Mouse (Mus musculus) heart, embryonic 11.5 days (tissue): ENCODE measurements around the gene Tnr. TPM values are rescaled to one million over a fixed set of nuclear protein-coding genes. Genes with fewer than 3 reads are reported as not detected.

Experiments used
- ATAC-seq: fragments of 200-750 bp; cut with Nextera tagmentation; replicated peaks from 2 replicates; pipeline ENCODE4 v1.8.0; 2017; ENCODE audit warnings: moderate library complexity; ENCODE audit not compliant: insufficient number of reproducible peaks, low FRiP score, low TSS enrichment
- H3K27ac ChIP-seq: fragments of 300-500 bp; sonication (generic); 2 replicates; pipeline ENCODE4 v1.5.1; 2014; ENCODE audit warnings: mild to moderate bottlenecking, low read depth, low read length
- H3K27me3 ChIP-seq: fragments of 300-500 bp; sonication (generic); 2 replicates; pipeline ENCODE4 v1.6.1; 2014; ENCODE audit warnings: mild to moderate bottlenecking, low read length, mixed read lengths; ENCODE audit not compliant: control insufficient read depth, insufficient read depth
- H3K36me3 ChIP-seq: fragments of 300-500 bp; sonication (generic); 2 replicates; pipeline ENCODE4 v1.6.1; 2014; ENCODE audit warnings: mild to moderate bottlenecking, low read length, moderate library complexity, mixed read lengths; ENCODE audit not compliant: control insufficient read depth, insufficient read depth
- H3K4me1 ChIP-seq: fragments of 300-500 bp; sonication (generic); 2 replicates; pipeline ENCODE4 v1.6.1; 2014; ENCODE audit warnings: low read length; ENCODE audit not compliant: control insufficient read depth, insufficient read depth
- H3K4me2 ChIP-seq: fragments of 300-500 bp; sonication (generic); 2 replicates; pipeline ENCODE4 v1.6.1; 2014; ENCODE audit warnings: mild to moderate bottlenecking, moderate library complexity
- H3K4me3 ChIP-seq: fragments of 300-500 bp; sonication (generic); 2 replicates; pipeline ENCODE4 v1.5.1; 2014; ENCODE audit warnings: low read depth, low read length
- H3K9ac ChIP-seq: fragments of 300-500 bp; sonication (generic); 2 replicates; pipeline ENCODE4 v1.6.1; 2014; ENCODE audit warnings: mild to moderate bottlenecking, low read depth, low read length, moderate library complexity
- H3K9me3 ChIP-seq: fragments of 300-500 bp; sonication (generic); replicated peaks from 2 replicates; pipeline ENCODE4 v1.6.1; 2016; ENCODE audit warnings: low read length; ENCODE audit not compliant: control insufficient read depth
- WGBS: fragments of 180-500 bp; shearing (Covaris S2); extraction: QIAGEN DNeasy Blood & Tissue Kit; methylation state at CpG from one replicate; pipeline ENCODE4 v1.1.7; 2014; ENCODE audit not compliant: insufficient replicate concordance; 5-methylcytosine and 5-hydroxymethylcytosine counted together
- polyA plus RNA-seq: library from polyadenylated mRNA; unstranded; fragments of >200 nt; fragmentation: Nextera tagmentation; extraction: Ambion mirVana; gene quantifications from 2 replicates; pipeline ENCODE4 v1.2.1, GENCODE M21; 2014

The Tnr gene
- polyA plus RNA-seq, 1 experiment from 2014 or later, result 0.33 TPM

DNA sequence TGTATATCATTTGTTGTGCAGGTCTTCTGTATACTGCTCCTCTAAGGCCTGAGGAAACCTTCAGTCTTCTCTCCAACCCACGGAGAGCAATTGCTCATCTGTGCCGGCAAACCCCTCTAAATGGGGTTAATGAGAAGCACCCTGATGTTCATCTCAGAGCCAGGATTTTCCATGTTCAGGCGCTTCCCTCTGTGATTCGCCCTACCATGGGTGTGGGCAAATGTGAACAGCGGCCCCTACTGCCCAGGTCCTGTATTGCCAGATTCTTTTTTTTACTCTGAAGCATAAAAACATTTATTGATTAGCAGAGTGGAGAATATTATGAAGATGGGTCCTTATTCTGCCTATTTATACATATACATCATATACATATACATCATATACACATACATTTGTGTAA is 260.3 kb downstream of the Tnr start:
- no peak overlapping the region for H3K4me3 ChIP-seq
- no peaks in the 10 kb centered on the region for H3K9me3 ChIP-seq
- H3K27ac ChIP-seq, result no peak overlapping the region
- no peak overlapping the region for H3K4me2 ChIP-seq
- no peak overlapping the region for H3K9ac ChIP-seq
- no peaks in the 10 kb centered on the region for H3K27me3 ChIP-seq
- no peak for ATAC-seq
- H3K4me1 ChIP-seq, result no peaks in the 10 kb centered on the region
- H3K36me3 ChIP-seq, result no peaks in the 10 kb centered on the region
- 38% methylated on average over 5 of the region's 5 CpGs for whole genome bisulfite sequencing

DNA sequence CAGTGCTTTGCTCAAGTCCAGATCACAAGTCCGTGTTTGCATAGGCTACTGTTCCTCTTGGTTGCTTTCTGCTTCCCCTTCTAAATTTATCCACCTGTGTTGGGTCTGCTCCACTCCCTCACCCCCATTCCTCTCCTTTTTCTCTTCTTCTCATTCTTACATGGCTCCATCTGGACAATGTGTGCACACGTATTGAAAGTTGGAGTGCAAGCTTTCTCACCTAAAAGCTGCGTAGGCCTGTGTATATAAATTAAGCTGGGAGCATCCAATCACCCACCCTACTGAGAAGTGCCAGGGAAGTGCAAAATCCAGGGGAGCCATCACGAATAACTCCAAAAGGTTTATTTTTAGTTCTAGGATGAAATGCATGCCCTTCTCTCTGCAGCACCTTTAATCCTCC is 264.7 kb downstream of the Tnr start:
- Histone ChIP-seq H3K27me3 (no peaks in the 10 kb centered on the region), H3K4me2 (no peak overlapping the region), H3K4me1 (no peaks in the 10 kb centered on the region), H3K36me3 (no peaks in the 10 kb centered on the region), H3K27ac (no peak overlapping the region), H3K9ac (no peak overlapping the region), H3K4me3 (no peak overlapping the region), H3K9me3 (no peaks in the 10 kb centered on the region)
- 65% methylated on average over 4 of the region's 4 CpGs for WGBS
- ATAC-seq, result no peak

GRCm38 (mm10) chr1:159792546-159792945 is 269.0 kb downstream of the Tnr start:
- H3K27ac ChIP-seq, result no peak overlapping the region
- no peak overlapping the region for H3K9ac ChIP-seq
- 91% methylated on average over 2 of the region's 2 CpGs for WGBS
- H3K9me3 ChIP-seq, result no peaks in the 10 kb centered on the region
- no peak overlapping the region for H3K4me3 ChIP-seq
- ATAC-seq, result no peak
- no peak overlapping the region for H3K4me2 ChIP-seq
- no peaks in the 10 kb centered on the region for H3K36me3 ChIP-seq
- no peaks in the 10 kb centered on the region for H3K27me3 ChIP-seq
- no peaks in the 10 kb centered on the region for H3K4me1 ChIP-seq

- H3K36me3 ChIP-seq, result no peaks in the 10 kb centered on the region
- no peak overlapping the region for H3K27ac ChIP-seq
- H3K9ac ChIP-seq, result no peak overlapping the region
- no peak overlapping the region for H3K4me3 ChIP-seq
- no peaks in the 10 kb centered on the region for H3K27me3 ChIP-seq
- ATAC-seq, result no peak
- H3K9me3 ChIP-seq, result no peaks in the 10 kb centered on the region
- H3K4me2 ChIP-seq, result no peak overlapping the region
- 71% methylated on average over 2 of the region's 2 CpGs for WGBS
- H3K4me1 ChIP-seq, result no peaks in the 10 kb centered on the region
Observed at GRCm38 (mm10) chr1:159796021-159796420, 272.5 kb downstream of the Tnr start.

- Histone ChIP-seq H3K27me3 (no peaks in the 10 kb centered on the region), H3K9me3 (no peaks in the 10 kb centered on the region), H3K4me1 (no peaks in the 10 kb centered on the region), H3K27ac (no peak overlapping the region), H3K4me3 (no peak overlapping the region), H3K9ac (no peak overlapping the region), H3K36me3 (no peaks in the 10 kb centered on the region), H3K4me2 (no peak overlapping the region)
- 83% methylated on average over 5 of the region's 5 CpGs for WGBS
- no peak for ATAC-seq
Observed at GRCm38 (mm10) chr1:159800366-159800765, 276.8 kb downstream of the Tnr start.

DNA sequence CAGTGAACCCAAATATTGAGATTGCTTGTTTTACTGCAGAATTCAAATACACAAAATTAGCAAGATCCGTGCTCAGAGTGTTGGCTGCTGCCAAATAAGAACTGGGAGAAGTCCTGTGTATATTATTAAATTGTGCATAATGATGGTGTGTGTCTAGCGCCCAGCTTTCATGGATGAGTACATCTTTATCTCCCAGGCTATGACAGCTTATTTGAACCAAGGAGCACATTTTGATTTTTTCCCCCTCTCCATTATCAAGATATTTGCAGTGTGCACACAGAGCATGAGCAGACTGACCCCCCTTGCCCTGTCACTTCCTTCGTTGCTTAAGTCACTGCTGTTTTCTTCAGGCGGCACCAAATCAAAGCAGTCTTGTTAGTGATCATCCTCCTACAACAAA is 278.2 kb downstream of the Tnr start:
- 64% methylated on average over 4 of the region's 4 CpGs for WGBS
- Histone ChIP-seq H3K4me1 (no peaks in the 10 kb centered on the region), H3K27ac (no peak overlapping the region), H3K4me3 (no peak overlapping the region), H3K9ac (no peak overlapping the region), H3K27me3 (no peaks in the 10 kb centered on the region), H3K9me3 (no peaks in the 10 kb centered on the region), H3K36me3 (no peaks in the 10 kb centered on the region), H3K4me2 (no peak overlapping the region)
- no peak for ATAC-seq

- no peak for ATAC-seq
- Histone ChIP-seq H3K36me3 (no peaks in the 10 kb centered on the region), H3K4me2 (no peak overlapping the region), H3K27me3 (no peaks in the 10 kb centered on the region), H3K4me3 (no peak overlapping the region), H3K27ac (no peak overlapping the region), H3K9ac (no peak overlapping the region), H3K9me3 (no peaks in the 10 kb centered on the region), H3K4me1 (no peaks in the 10 kb centered on the region)
Observed at GRCm38 (mm10) chr1:159803711-159804110, 280.1 kb downstream of the Tnr start.

DNA sequence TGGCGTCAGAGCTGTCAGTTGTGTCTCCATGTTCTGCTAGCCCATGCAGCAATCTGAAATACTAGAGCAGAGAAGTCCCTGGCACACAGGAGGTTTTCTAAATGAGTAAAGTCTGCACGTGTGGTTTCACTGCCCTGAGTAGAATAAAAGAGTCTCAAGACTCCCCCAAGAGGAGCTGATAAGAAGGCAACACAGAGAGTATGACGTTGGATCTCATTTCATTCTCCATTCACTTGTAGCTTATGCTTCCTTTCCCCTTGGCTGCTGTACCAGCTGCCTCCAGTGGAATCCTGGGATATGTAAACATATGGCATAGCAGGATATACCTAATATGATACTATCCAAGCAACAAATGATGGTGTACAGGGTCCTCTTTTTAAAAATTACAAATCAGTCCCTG is 285.9 kb downstream of the Tnr start:
- no peaks in the 10 kb centered on the region for H3K36me3 ChIP-seq
- no peak overlapping the region for H3K4me3 ChIP-seq
- H3K4me2 ChIP-seq, result no peak overlapping the region
- 33% methylated on average over 3 of the region's 3 CpGs for WGBS
- no peaks in the 10 kb centered on the region for H3K4me1 ChIP-seq
- H3K27ac ChIP-seq, result no peak overlapping the region
- no peaks in the 10 kb centered on the region for H3K27me3 ChIP-seq
- ATAC-seq, result no peak
- H3K9ac ChIP-seq, result no peak overlapping the region
- no peaks in the 10 kb centered on the region for H3K9me3 ChIP-seq

DNA sequence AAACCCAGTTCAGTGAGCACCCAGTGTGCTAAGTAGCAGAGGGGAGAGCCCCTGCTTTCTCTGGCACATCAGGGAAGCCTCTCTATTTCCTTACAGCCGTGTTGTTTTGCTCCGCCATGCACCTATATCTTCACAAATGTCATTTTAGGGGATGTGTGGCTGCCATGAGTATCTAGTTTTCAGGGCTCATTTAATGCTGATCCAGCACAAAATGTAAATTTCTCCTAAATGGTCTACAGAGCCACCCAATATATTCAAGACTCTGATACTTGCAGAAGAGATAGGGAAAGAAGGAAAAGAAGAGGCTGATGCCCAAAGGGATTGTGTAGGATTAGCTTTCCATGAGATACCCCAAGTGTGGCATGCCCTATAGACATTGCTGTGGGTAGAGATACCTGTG is 288.2 kb downstream of the Tnr start:
- WGBS, result 71% methylated on average over 2 of the region's 2 CpGs
- no peaks in the 10 kb centered on the region for H3K4me1 ChIP-seq
- no peak overlapping the region for H3K9ac ChIP-seq
- no peaks in the 10 kb centered on the region for H3K9me3 ChIP-seq
- no peak overlapping the region for H3K27ac ChIP-seq
- no peaks in the 10 kb centered on the region for H3K27me3 ChIP-seq
- ATAC-seq, result no peak
- no peaks in the 10 kb centered on the region for H3K36me3 ChIP-seq
- no peak overlapping the region for H3K4me2 ChIP-seq
- no peak overlapping the region for H3K4me3 ChIP-seq
